Mouse (Mus musculus) kidney, postnatal 36 days (tissue): ENCODE measurements around the gene Cd79b.
"Not testable (repeated sequence)": the region's sequence is repeated elsewhere in the genome, so short reads cannot be mapped to it uniquely, and the experiment has no call there.

Source experiments
- DNase-seq, 2 experiments: peaks; one replicate each; pipeline ENCODE4 v3.0.0; 2021 to 2022; ENCODE audit warnings: mixed read lengths in 2 of 2

The Cd79b gene

DNA sequence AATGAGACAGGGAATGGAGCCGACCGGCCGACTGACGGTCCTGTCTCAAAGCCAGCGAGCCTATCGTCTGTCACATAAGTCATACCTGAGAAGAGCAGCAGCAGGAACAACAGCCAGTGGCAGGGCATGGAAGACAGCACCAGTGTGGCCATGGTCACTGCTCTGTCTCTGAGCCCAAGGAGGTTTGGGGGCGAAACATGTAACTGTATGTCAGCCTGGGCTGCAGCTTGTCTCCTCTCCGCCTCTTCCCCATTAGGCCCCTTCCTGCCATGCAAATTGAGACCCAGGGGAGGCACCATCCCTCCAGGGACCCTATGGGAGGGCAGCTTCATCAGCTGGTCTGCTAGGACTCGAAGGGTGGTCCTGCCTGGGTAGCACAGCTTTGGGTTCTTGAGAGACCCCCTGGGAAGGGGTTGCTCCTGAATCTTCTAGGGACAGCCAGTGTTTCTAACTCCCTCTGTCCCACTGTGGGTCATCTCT lies at the start of gene Cd79b:
TSS of gene Cd79b (minus strand) at position 430 of the 480 bp plus-strand sequence.
- no peak for DNase-seq

GRCm38 (mm10) chr11:106359350-106359749 lies 44.8 kb upstream of the Cd79b start:
- DNase-seq: peak in 1 of 2 experiments; percentile 32

- DNase-seq: peak; percentile 11 to 47
Measured at GRCm38 (mm10) chr11:106355382-106356128, 41.0 kb upstream of the Cd79b start.

DNA sequence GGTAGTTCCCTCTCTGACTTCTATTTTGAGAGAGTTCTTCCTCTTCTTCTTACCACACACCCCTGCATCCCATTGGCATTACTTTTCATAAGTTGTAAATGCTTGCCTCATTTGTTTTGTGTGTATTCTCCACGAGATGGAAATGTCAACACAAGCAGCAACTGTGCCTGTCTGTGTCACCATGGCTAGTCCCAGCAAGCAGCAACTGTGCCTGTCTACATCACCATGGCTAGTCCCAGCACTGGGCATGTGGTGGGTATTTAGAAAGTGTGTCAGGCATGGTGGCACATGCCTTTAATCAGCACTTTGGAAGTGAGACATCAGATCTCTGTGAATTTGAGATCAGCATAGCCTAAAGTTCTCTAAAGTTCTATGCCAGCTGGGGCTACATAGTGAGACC lies 39.6 kb upstream of the Cd79b start:
- no peak for DNase-seq

DNA sequence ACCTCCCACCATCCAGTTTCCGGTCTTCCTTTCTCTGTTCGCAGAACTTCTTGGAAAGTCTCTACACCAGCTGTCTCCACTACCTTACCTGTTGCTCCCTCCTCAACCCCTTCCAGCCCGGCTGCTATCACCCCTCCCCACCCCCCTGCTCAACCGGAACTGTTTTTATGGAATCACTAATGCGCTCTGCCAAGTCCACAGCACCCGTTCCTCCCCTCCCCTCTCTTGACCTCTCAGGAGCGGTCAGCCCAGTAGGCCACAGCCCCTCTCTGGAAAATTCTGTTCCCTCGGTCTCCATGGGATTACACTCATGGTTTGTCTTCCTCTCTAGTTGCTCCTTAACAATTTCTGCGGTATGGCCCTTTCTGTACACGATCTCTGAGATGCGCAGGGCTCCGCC lies 38.6 kb upstream of the Cd79b start, which contains the start of gene Scn4a:
TSS of gene Scn4a (minus strand) at position 101 of the 400 bp plus-strand sequence.
- no peak for DNase-seq

- no peak for DNase-seq
Measured at GRCm38 (mm10) chr11:106351941-106352340, 37.4 kb upstream of the Cd79b start.

GRCm38 (mm10) chr11:106351253-106351652 lies 36.7 kb upstream of the Cd79b start:
- no peak for DNase-seq

DNA sequence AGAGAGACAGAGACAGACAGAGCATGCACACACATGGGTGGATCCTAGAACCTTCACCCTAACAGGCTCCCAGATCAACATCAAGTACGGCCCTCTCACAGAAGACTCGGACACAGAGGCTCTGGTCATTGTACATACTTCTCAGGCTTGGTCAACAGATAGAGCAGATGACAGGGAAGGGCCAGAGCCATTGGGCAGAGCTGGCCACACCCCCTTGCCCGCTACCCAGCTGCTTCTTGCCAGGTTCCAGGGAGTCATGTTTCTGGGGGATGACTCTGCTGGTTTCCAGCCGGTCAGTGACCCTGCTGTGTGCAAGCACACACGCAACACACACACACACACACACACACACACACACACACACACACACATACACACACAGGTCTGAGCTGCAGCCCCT lies 36.3 kb upstream of the Cd79b start:
- no peak for DNase-seq

DNA sequence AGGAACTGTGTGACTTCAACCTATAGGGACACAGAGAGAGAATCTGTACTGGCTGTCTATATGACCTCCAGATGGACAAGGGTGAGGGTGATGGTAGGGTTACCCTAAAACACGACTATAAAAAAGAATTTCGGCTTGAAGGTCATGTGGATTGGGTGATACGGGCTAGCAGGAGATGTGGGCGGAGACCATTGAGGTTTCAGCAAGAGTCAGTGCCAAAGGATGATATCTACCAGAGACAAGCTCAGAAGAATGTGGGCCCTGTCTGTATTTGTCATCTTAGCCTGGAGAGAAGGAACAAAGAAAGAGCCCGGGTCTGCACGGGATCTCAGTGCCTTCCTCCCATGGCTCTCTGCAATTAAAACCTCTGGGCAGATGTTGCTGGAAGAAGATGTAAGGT lies 35.2 kb upstream of the Cd79b start:
- no peak for DNase-seq

GRCm38 (mm10) chr11:106344910-106345309 lies 30.3 kb upstream of the Cd79b start:
- DNase-seq: no peak

GRCm38 (mm10) chr11:106340990-106341520 lies 26.5 kb upstream of the Cd79b start:
- DNase-seq: peak; percentile 35 to 37

GRCm38 (mm10) chr11:106339323-106339722 lies 24.8 kb upstream of the Cd79b start:
- not testable (repeated sequence) for DNase-seq

GRCm38 (mm10) chr11:106338870-106339269 lies 24.3 kb upstream of the Cd79b start:
- DNase-seq: no peak

DNA sequence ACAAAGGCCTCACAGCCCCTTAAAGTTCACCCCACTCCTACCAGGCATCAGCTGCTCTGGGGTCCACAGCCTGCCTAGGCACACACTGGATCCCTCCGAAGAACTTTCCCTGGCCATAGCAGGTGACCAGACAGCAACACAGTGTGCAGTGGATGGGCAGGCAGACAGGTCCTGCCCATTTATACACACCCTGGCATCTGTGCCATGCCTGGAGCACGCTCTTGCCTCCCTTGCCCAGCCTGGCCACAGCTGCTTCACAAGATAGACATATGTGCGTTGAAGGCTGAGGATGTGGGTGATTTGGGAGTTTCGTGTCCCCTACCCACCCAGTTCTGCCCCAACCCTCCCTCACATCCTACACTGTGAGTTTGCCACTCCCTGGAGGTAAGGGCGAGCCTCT lies 23.5 kb upstream of the Cd79b start:
- DNase-seq: no peak

- DNase-seq: no peak
Measured at GRCm38 (mm10) chr11:106334066-106334465, 19.5 kb upstream of the Cd79b start.

DNA sequence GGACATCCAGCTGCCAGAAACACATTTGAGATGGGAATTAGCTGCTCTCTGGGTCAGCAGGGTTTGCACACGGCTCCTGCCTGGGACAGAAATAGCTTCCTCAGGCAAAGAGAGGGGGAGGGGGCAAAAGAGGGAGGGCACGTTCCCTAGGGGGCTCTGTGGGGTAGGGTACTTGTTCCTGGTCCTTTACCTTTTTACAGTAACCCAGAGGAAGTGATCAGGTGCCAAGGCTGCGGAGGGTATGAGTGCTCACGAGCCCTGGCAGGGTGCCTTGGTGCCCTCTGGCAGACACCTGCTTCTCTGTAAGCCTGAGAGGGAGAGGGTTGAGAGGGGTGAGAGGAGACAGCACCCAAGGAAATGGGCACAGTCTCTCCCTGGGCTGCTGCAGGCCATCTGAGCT lies 17.9 kb upstream of the Cd79b start:
- DNase-seq: peak in 1 of 2 experiments; percentile 40

DNA sequence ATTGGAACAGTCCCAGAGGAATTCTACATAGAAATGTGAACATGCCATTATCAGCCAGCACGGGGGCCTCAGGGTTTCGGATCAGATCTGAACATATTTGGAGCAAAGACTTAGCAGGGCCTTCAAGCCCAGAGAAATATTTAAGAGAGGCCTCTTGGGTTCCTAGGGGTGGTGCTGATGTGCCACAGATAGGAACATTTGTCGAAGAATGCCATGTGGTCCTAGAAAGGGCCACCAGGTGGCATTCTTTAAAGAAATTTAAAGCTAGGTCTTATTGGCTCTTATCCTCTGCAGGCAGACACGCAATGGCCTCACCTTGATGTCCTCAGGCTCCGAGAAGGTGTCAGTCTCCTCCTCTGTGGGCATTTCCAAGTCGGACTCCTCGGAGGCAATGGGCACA lies 15.1 kb upstream of the Cd79b start:
- DNase-seq: peak; percentile 20 to 54

GRCm38 (mm10) chr11:106329128-106329527 lies 14.6 kb upstream of the Cd79b start:
- DNase-seq: peak in 1 of 2 experiments; percentile 12

DNA sequence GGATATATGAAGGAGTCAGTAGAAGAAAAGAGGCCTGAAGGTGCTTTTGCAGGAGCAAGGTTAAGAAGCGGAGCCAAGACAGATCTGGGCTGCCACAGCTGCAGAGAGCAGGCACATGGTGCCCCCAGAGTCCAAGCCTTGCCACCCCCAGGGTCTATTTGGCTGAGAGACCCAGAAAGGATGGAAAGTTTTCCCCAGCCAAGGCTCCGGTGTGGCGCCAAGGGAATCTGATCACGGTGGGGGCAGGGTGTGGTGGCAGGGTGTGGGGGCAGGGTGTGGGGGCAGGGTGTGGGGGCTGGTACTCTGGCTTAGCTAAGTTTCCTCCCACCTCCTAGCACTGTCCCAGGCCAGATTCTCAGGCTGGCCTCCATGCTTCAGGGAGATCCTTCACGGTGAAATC lies 14.0 kb upstream of the Cd79b start:
- DNase-seq: no peak

DNA sequence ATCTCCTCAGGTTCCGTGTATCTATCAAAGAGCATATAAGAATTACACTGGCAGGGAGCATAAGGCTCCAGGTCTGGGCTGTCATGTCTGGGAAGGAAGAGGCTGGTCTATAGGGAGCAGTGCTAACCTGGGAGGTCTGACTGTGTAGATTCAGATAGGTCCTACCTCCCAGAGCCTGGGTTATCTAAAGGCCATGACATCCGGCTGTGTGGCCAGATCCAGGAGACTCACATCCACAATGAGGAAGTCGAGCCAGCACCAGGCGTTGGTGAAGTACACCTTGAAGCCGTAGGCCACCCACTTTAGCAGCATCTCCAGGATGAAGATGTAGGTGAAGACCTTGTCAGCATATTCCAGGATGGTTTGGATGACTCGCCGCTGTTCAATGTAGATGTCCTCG lies 11.9 kb upstream of the Cd79b start:
- DNase-seq: no peak

GRCm38 (mm10) chr11:106325566-106326206 lies 11.1 kb upstream of the Cd79b start:
- DNase-seq: peak; percentile 79 to 90

DNA sequence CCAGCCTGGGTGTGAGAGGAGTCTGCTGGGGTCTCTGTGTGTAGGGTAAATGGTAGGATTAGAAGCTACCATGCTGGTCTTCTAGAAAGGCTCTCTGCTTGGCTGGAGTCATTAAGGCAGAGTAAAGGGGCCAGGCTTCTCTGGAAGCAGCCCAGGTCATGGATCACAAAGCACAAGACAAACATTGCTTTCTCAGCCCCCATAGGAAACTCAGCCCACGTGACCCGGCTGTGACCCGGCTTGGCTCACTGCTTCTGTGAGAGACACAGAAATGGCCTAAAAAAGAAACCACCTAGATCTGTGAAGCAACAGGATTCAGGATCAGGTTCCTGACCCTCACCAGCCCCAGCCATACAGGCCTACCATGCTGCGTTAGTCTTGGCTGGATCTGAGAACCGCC lies 10.3 kb upstream of the Cd79b start:
- peak; percentile 80 to 82 for DNase-seq

GRCm38 (mm10) chr11:106318406-106319366 lies 4.1 kb upstream of the Cd79b start:
- DNase-seq: peak in 1 of 2 experiments; percentile 23
